9 mouse cellular contexts compared by ENCODE assay signal in the genomic region with DNA sequence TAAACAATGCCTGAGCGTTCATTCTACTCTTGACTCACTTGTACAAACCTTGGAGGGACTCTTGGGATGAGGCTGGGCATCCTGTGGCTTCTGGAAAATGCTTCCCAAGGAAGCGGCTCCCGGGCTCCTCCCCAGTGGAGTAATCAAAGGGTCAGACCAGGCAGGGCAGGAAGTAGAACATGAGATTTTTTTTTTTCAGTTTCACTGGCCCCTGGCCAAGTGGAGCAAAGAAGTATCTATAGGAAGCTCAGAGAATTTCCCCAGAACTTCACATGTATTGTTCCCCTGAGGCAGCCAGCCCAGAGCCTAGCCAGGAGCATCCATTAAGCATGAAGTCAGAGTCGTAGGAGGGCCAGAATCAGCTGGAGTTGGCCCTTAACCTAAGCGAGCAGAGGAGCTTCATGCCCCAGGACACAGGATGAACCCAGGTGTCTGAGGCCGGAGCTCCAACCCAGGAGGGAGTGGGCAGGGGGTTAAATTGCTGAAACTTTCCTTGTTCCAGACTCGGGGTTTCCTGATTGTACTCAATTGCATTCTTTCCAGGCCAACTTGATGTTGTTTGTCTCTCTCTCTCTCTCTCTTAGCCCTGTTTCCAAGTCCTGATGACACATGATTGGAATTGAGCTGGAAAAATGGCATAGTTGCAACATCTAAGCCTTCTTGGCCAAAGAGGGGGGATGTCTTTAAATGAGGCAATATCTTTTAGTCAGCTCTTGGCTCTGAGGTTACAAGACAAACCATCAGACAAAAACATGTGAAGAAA. TPM values are rescaled to one million over a fixed set of nuclear protein-coding genes. Genes with fewer than 3 reads are reported as not detected.
DNase-seq lines count a peak whose midpoint lies in the region; ATAC-seq lines count a peak whose summit lies in the region.
"Had no signal": no experiment of that assay in that cellular context is flagged by ENCODE, and none has a peak within 500 bp of the region (broad histone marks: within the 10 kb centered on the region; RNA-seq: fewer than 3 reads in every experiment).

No protein-coding gene starts in this region.

- no peaks in the 10 kb centered on the region for H3K4me1 ChIP-seq in midbrain, embryonic 11.5 days (ENCODE audit: control insufficient read depth, insufficient read depth, low read length)
- H3K4me1 ChIP-seq in hindbrain, embryonic 11.5 days (replicated peaks; ENCODE audit: control insufficient read depth, insufficient read depth, low read length): no peaks in the 10 kb centered on the region
- H3K4me1 ChIP-seq: liver, embryonic 15.5 days had no signal

- H3K4me3 ChIP-seq in midbrain, embryonic 11.5 days (ENCODE audit: low read depth, low read length): no peak overlapping the region
- H3K4me3 ChIP-seq in hindbrain, embryonic 11.5 days (ENCODE audit: low read depth, low read length): no peak overlapping the region
- H3K4me3 ChIP-seq: liver, embryonic 15.5 days had no signal

- peak; percentile 17 for DNase-seq in embryo, embryonic 11 days
- no peak for DNase-seq in embryo, embryonic 10 days (ENCODE audit: low spot score)
- peak; percentile 79 for DNase-seq in fat pad, adult 2 months (ENCODE audit: extremely low read depth, low read depth, low spot score)
- DNase-seq in heart, postnatal 25 days (ENCODE audit: low spot score): peak; percentile 33
- DNase-seq in lung, postnatal 14 days: peak; percentile 17
- no peak for DNase-seq in midbrain, embryonic 11.5 days (ENCODE audit: low spot score, missing footprints)
- DNase-seq in hindbrain, embryonic 11.5 days (ENCODE audit: low spot score): no peak
- no peak for DNase-seq in testis, postnatal 10 days (ENCODE audit: low spot score)

- no peak overlapping the region for H3K27ac ChIP-seq in midbrain, embryonic 11.5 days (ENCODE audit: low read depth, low read length)
- no peak overlapping the region for H3K27ac ChIP-seq in hindbrain, embryonic 11.5 days (ENCODE audit: low read depth, low read length)
- H3K27ac ChIP-seq: liver, embryonic 15.5 days had no signal

- 60% methylated on average over 7 of the region's 7 CpGs for WGBS in midbrain, embryonic 11.5 days
- WGBS in hindbrain, embryonic 11.5 days: 53% methylated on average over 7 of the region's 7 CpGs

- intact Hi-C loops in heart, postnatal 25 days (cut with DNase I): loop anchor here (5.0 kb wide), 1 partner anchor 179 kb away; a partner anchor contains a TSS

- no peaks in the 10 kb centered on the region for H3K9me3 ChIP-seq in midbrain, embryonic 11.5 days (ENCODE audit: control insufficient read depth, low read length)
- H3K9me3 ChIP-seq in hindbrain, embryonic 11.5 days (ENCODE audit: control insufficient read depth, low read length): no peaks in the 10 kb centered on the region
- H3K9me3 ChIP-seq: liver, embryonic 15.5 days had no signal

- no peak for ATAC-seq in midbrain, embryonic 11.5 days (ENCODE audit: low FRiP score)
- no peak for ATAC-seq in hindbrain, embryonic 11.5 days (ENCODE audit: low FRiP score)

- H3K4me2 ChIP-seq in midbrain, embryonic 11.5 days: no peak overlapping the region
- no peak overlapping the region for H3K4me2 ChIP-seq in hindbrain, embryonic 11.5 days (replicated peaks; ENCODE audit: low read depth, low read length)
- H3K4me2 ChIP-seq: liver, embryonic 15.5 days had no signal

- H3K36me3 ChIP-seq in midbrain, embryonic 11.5 days (ENCODE audit: control insufficient read depth, insufficient read depth, low read length): no peaks in the 10 kb centered on the region
- no peaks in the 10 kb centered on the region for H3K36me3 ChIP-seq in hindbrain, embryonic 11.5 days (ENCODE audit: control insufficient read depth, insufficient read depth, low read length)
- H3K36me3 ChIP-seq: liver, embryonic 15.5 days had no signal

- H3K27me3 ChIP-seq in midbrain, embryonic 11.5 days (ENCODE audit: control insufficient read depth, insufficient read depth, low read length): no peaks in the 10 kb centered on the region
- peaks cover 2% of the 10 kb centered on the region; the same call in 1 of the 2 replicates for H3K27me3 ChIP-seq in hindbrain, embryonic 11.5 days (ENCODE audit: control insufficient read depth, insufficient read depth, low read length)

- H3K9ac ChIP-seq in midbrain, embryonic 11.5 days (ENCODE audit: low read length): no peak overlapping the region
- no peak overlapping the region for H3K9ac ChIP-seq in hindbrain, embryonic 11.5 days (ENCODE audit: low read depth, low read length)
- H3K9ac ChIP-seq: liver, embryonic 15.5 days had no signal

RNA-seq across cellular contexts. Expression of a gene that starts 10.2 kb away (rescaled TPM):
- total RNA-seq in heart, postnatal 25 days (2021): 10 to 100 TPM; 12.3 to 13.9 TPM
- polyA plus RNA-seq in midbrain, embryonic 11.5 days (2014; fragmentation: Nextera tagmentation; extraction: Ambion mirVana): 13.9 and 16.5 TPM in 2 replicates
- 17.0 and 18.2 TPM in 2 replicates for polyA plus RNA-seq in hindbrain, embryonic 11.5 days (2014; fragmentation: Nextera tagmentation; extraction: Ambion mirVana)

RNA-seq across cellular contexts. Expression of a gene that starts 46.1 kb away (rescaled TPM):
- total RNA-seq in heart, postnatal 25 days (2021): 10 to 100 TPM; 11.9 to 12.7 TPM
- 26.4 and 32.1 TPM in 2 replicates for polyA plus RNA-seq in midbrain, embryonic 11.5 days (2014; fragmentation: Nextera tagmentation; extraction: Ambion mirVana)
- 18.4 and 22.4 TPM in 2 replicates for polyA plus RNA-seq in hindbrain, embryonic 11.5 days (2014; fragmentation: Nextera tagmentation; extraction: Ambion mirVana)

Comparison
In these comparisons a context has a peak if more than half of its experiments do, and no peak if none do; other contexts are left out.
1. DNase-seq: peak in embryo, embryonic 11 days (single experiment), fat pad, adult 2 months (single experiment), heart, postnatal 25 days (single experiment) and lung, postnatal 14 days (single experiment); none in embryo, embryonic 10 days (single experiment), midbrain, embryonic 11.5 days (single experiment), hindbrain, embryonic 11.5 days (single experiment) and testis, postnatal 10 days (single experiment).